Mouse (Mus musculus) MEL (cell line): Measurements from ENCODE around the gene Rxfp1. TPM values are rescaled to one million over a fixed set of nuclear protein-coding genes. Genes with fewer than 3 reads are reported as not detected.

ENCODE experiments used
- DNase-seq: peaks from one replicate; pipeline ENCODE4 v3.0.0; 2011; ENCODE audit warnings: low read depth, low spot score
- H3K27ac ChIP-seq: 2 replicates; pipeline ENCODE4 v1.5.1; 2012; ENCODE audit warnings: low read depth, mild to moderate bottlenecking, control low read depth, low read length, moderate library complexity; ENCODE audit not compliant: control insufficient read depth
- H3K27me3 ChIP-seq, 2 experiments: fragments of 150-350 bp in 1 of 2; sonication (generic) in 1 of 2; 2 replicates each; pipeline ENCODE4 v1.6.1; 2012; ENCODE audit warnings: low read length in 2 of 2, mild to moderate bottlenecking in 2 of 2, improper control_type of control experiment in 1 of 2, moderate library complexity in 1 of 2; ENCODE audit not compliant: insufficient read depth in 2 of 2, control insufficient read depth in 1 of 2
- H3K36me3 ChIP-seq, 2 experiments: 2 replicates each; pipeline ENCODE4 v1.6.1; 2012 to 2014; ENCODE audit warnings: low read length in 2 of 2, improper control_type of control experiment in 1 of 2, inconsistent platforms in 1 of 2, mild to moderate bottlenecking in 1 of 2; ENCODE audit not compliant: insufficient read depth in 2 of 2, control insufficient read depth in 1 of 2
- H3K4me1 ChIP-seq, 2 experiments: fragments of 150-350 bp in 1 of 2; sonication (generic) in 1 of 2; 2 replicates each; pipeline ENCODE4 v1.6.1; 2012; ENCODE audit warnings: low read length in 2 of 2, improper control_type of control experiment in 1 of 2, mild to moderate bottlenecking in 1 of 2; ENCODE audit not compliant: insufficient read depth in 2 of 2, control insufficient read depth in 1 of 2
- H3K4me3 ChIP-seq, 2 experiments: fragments of 150-350 bp in 1 of 2; sonication (generic) in 1 of 2; 2 replicates each; pipeline ENCODE4 v1.5.1; 2012; ENCODE audit warnings: low read depth in 2 of 2, low read length in 2 of 2, mild to moderate bottlenecking in 2 of 2, moderate library complexity in 2 of 2, control low read depth in 1 of 2, improper control_type of control experiment in 1 of 2; ENCODE audit not compliant: control insufficient read depth in 1 of 2, insufficient read depth in 1 of 2
- H3K79me2 ChIP-seq: 2 replicates; pipeline ENCODE4 v1.6.1; 2012; ENCODE audit warnings: mild to moderate bottlenecking, low read length, moderate library complexity; ENCODE audit not compliant: control insufficient read depth, poor library complexity, insufficient read depth
- H3K9ac ChIP-seq: 2 replicates; pipeline ENCODE4 v1.6.1; 2012; ENCODE audit warnings: low read depth, mild to moderate bottlenecking, control low read depth, low read length, moderate library complexity; ENCODE audit not compliant: control insufficient read depth, poor library complexity, severe bottlenecking
- H3K9me3 ChIP-seq: fragments of 150-350 bp; sonication (generic); replicated peaks from 2 replicates; pipeline ENCODE4 v1.6.1; 2012; ENCODE audit warnings: mild to moderate bottlenecking, low read length, improper control_type of control experiment, moderate library complexity; ENCODE audit not compliant: insufficient read depth
- EP300 ChIP-seq, 2 experiments: IDR thresholded peaks; 2 replicates each; pipeline ENCODE4 v1.6.1; 2011; ENCODE audit warnings: improper control_type of control experiment in 2 of 2, low read length in 2 of 2, low read depth in 1 of 2, mild to moderate bottlenecking in 1 of 2
- ETS1 ChIP-seq: IDR thresholded peaks from 2 replicates; pipeline ENCODE4 v1.6.1; 2012; ENCODE audit warnings: low read depth, mild to moderate bottlenecking, inconsistent platforms, low read length, improper control_type of control experiment, moderate library complexity
- GATA1 ChIP-seq: IDR thresholded peaks from 2 replicates; pipeline ENCODE4 v1.6.1; 2011; ENCODE audit warnings: low read depth, low read length, improper control_type of control experiment
- MAFK ChIP-seq: IDR thresholded peaks from 2 replicates; pipeline ENCODE4 v1.6.1; 2011; ENCODE audit warnings: low read depth, mild to moderate bottlenecking, low read length, improper control_type of control experiment, borderline replicate concordance
- MAZ ChIP-seq: IDR thresholded peaks from 2 replicates; pipeline ENCODE4 v1.6.1; 2012; ENCODE audit warnings: low read depth, mild to moderate bottlenecking, inconsistent platforms, low read length, improper control_type of control experiment
- MXI1 ChIP-seq: IDR thresholded peaks from 2 replicates; pipeline ENCODE4 v1.6.1; 2011; ENCODE audit warnings: mild to moderate bottlenecking, low read depth, low read length, improper control_type of control experiment
- POLR2A ChIP-seq, 2 experiments: IDR thresholded peaks; 2 replicates each; pipeline ENCODE4 v1.6.1; 2011 to 2012; ENCODE audit warnings: low read length in 2 of 2, mild to moderate bottlenecking in 2 of 2, control low read depth in 1 of 2, improper control_type of control experiment in 1 of 2, low read depth in 1 of 2, moderate library complexity in 1 of 2; ENCODE audit not compliant: control insufficient read depth in 1 of 2, insufficient read depth in 1 of 2, poor library complexity in 1 of 2
- POLR2AphosphoS5 ChIP-seq: IDR thresholded peaks from 2 replicates; pipeline ENCODE4 v1.6.1; 2012; ENCODE audit warnings: low read depth, borderline replicate concordance, mild to moderate bottlenecking, inconsistent platforms, low read length, moderate library complexity, mixed read lengths
- SIN3A ChIP-seq: IDR thresholded peaks from 2 replicates; pipeline ENCODE4 v1.6.1; 2012; ENCODE audit warnings: low read length, improper control_type of control experiment, inconsistent platforms
- USF1 ChIP-seq: IDR thresholded peaks from 2 replicates; pipeline ENCODE4 v1.6.1; 2014; ENCODE audit warnings: low read depth, mild to moderate bottlenecking, inconsistent platforms, low read length, improper control_type of control experiment, moderate library complexity
- polyA plus RNA-seq, 2 experiments: library from polyadenylated mRNA; stranded (reverse) in 1 of 2; unstranded in 1 of 2; fragments of >175 nt in 1 of 2; fragments of >200 nt in 1 of 2; gene quantifications; 2 replicates each; pipeline versions ENCODE4 v1.2.1 to v1.2.4; 2012; ENCODE audit warnings: low replicate concordance in 2 of 2, low read depth in 1 of 2; ENCODE audit not compliant: insufficient read length in 2 of 2, insufficient read depth in 1 of 2, missing spikeins in 1 of 2
- total RNA-seq: library from RNA; depleted of rRNA; stranded (reverse); fragments of 300-350 nt; gene quantifications from 2 replicates; pipeline ENCODE4 v1.2.3, GENCODE M21; 2012

Gene Rxfp1
- total and polyA plus RNA-seq, 3 experiments = not detected

DNA sequence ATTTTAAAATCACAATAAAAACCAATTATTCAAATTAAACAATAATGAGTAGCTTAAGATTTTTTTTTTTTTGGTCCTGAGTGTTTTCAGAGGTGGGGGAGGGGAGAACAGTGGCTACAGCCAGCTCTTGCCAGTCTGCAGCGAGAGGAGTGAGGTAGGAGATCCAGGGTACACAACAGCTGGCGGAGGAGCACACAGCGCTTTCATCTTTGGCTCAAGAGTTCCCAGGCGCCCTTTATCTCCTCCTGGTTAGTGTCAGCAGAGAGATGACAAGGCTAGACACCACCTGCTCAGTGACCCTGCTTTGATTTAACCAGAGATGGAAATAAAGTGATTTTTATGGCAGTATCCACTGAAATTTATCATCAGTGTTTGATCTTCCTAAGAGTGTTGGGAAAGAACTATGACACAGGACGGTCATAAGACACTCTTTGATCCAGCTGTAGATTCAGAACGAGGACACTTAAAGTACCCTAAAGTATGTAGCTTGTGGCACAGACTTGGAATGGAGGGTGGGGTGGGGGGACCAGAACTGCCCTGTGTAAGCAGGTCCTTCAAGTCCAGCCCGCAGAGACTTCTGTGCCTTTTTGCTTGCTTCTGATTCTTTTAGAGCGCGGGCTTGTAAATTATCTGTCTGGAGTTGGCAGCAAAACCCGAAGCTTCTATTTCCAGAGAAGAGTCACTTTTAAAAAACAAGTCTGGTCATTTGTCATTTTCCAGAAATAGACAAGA is 46.1 kb upstream of the Rxfp1 start:
- no peaks in the 10 kb centered on the region for H3K36me3 ChIP-seq
- no peak overlapping the region for H3K9ac ChIP-seq
- no peak for DNase-seq
- TF ChIP-seq MXI1 (no peak), EP300 (IDR thresholded peaks at IDR 0.05; ENCODE audit: low read depth in 1 of 2, low read length in 2 of 2) (no peak), POLR2A (IDR thresholded peaks at IDR 0.05; ENCODE audit: control insufficient read depth in 1 of 2, insufficient read depth in 1 of 2, low read depth in 1 of 2, low read length in 2 of 2, poor library complexity in 1 of 2) (no peak), USF1 (no peak)
- TF ChIP-seq, all 39 proteins: peak for 0
- Histone ChIP-seq H3K9me3 (no peaks in the 10 kb centered on the region), H3K27me3 (peaks cover 0 to 3% of the 10 kb centered on the region in 2 experiments; a peak in 3 of 4 replicates), H3K4me1 (no peaks in the 10 kb centered on the region), H3K27ac (no peak overlapping the region), H3K79me2 (no peaks in the 10 kb centered on the region), H3K4me3 (no peak overlapping the region)

DNA sequence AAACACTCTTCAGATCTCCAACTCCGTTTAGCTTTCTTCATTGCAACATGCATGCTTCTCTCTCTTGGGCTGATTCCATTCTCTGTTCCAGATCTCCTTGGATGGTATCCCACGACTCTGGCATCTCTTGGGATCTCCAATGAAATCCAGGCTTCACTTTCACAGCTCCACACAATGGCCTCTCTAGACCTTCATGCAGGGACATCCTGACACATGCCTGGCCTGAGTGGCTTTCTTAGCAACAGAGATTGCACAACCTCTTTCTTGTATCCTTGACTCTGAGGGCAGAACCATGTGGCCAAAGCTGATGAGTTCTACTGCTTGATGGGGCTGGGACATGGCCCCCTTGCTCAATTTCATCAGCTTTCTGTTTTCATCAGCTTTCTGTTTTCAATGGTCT is 35.0 kb upstream of the Rxfp1 start:
- no peaks in the 10 kb centered on the region for H3K27me3 ChIP-seq
- H3K27ac ChIP-seq = no peak overlapping the region
- TF ChIP-seq MAZ = no peak
- TF ChIP-seq, all 39 proteins: peak for 0
- no peak for DNase-seq
- Histone ChIP-seq H3K79me2 (no peaks in the 10 kb centered on the region), H3K4me1 (no peaks in the 10 kb centered on the region), H3K36me3 (no peaks in the 10 kb centered on the region), H3K9me3 (no peaks in the 10 kb centered on the region), H3K9ac (no peak overlapping the region), H3K4me3 (no peak overlapping the region)

DNA sequence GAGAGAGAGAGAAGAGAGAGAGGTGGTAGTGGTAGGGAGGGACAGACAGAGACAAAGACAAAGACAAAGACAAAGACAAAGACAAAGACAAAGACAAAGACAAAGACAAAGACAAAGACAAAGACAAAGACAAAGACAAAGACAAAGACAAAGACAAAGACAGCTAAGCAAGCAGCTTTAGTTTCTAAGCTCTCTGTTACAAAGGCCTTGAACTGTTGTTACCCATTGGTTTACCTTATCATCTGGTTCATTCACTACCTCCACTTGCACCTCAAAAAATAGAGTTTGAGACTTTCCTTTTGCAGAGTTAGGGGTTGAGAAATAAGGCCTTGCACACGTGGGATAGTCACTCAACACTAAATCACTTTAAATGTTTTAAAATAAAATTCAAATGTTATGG is 16.1 kb upstream of the Rxfp1 start:
- H3K79me2 ChIP-seq = no peaks in the 10 kb centered on the region
- H3K4me3 ChIP-seq = no peak overlapping the region
- no peak for TF ChIP-seq MAZ
- H3K9me3 ChIP-seq = no peaks in the 10 kb centered on the region
- H3K27ac ChIP-seq = no peak overlapping the region
- no peaks in the 10 kb centered on the region for H3K4me1 ChIP-seq
- H3K36me3 ChIP-seq = no peaks in the 10 kb centered on the region
- no peak overlapping the region for H3K9ac ChIP-seq
- peaks cover 4 to 5% of the 10 kb centered on the region in 2 experiments; a peak in 3 of 4 replicates for H3K27me3 ChIP-seq
- DNase-seq = no peak

DNA sequence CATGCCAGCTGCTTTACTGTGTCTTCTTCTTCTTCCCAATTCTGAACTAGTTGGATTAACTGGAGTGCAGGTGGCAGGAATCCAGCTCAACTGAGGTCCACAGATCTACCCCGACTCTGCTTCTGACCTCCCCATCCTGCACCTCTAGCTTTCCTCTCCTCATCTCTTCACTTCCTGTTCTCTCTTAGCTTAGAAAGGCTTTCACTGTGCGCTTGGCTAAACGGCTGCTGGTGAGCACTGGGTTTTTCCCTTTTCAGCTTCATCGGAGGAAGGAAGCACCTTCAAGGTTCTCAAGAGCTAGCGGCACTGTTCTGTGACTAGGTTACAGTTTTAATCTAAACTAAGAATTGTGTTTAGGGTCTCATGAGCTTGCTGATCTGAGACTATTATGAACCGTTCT is 8.9 kb upstream of the Rxfp1 start:
- no peak overlapping the region for H3K4me3 ChIP-seq
- H3K36me3 ChIP-seq = no peaks in the 10 kb centered on the region
- H3K9ac ChIP-seq = no peak overlapping the region
- H3K4me1 ChIP-seq = no peaks in the 10 kb centered on the region
- DNase-seq = no peak
- no peaks in the 10 kb centered on the region for H3K9me3 ChIP-seq
- TF ChIP-seq GATA1 = no peak
- TF ChIP-seq ETS1 = no peak
- no peak for TF ChIP-seq MAFK
- TF ChIP-seq SIN3A = no peak
- no peak for TF ChIP-seq POLR2AphosphoS5
- H3K79me2 ChIP-seq = no peaks in the 10 kb centered on the region
- H3K27ac ChIP-seq = no peak overlapping the region
- no peaks in the 10 kb centered on the region; a peak in 2 of 4 replicates for H3K27me3 ChIP-seq
